Mouse (Mus musculus) T-cell, adult 2 months (primary cell): ENCODE measurements around the gene Gpr161.
"Not testable (repeated sequence)": the region's sequence is repeated elsewhere in the genome, so short reads cannot be mapped to it uniquely, and the experiment has no call there.

Source experiments
- DNase-seq: peaks from one replicate; pipeline ENCODE4 v3.0.0; 2022; ENCODE audit warnings: low spot score

The Gpr161 gene

DNA sequence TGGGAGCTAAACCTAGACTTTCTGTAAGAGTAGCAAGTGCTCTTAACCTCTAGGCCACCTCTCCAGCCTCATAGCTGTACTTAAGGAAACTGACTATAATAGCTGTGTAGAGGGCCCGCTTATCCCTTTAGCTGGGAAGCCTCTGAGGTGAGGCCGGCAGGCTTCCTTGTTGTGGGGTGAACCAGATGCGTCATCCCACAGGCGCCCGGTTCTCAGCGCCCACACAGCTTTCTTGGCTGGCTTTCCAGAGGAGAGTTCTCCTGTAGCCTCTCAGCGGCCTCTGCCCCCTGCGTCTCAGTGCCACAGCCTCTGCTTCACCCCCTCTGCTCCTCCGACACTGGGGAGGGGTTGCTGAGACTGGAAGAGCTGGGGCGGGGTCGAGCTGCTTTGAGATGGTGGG, 20.8 kb downstream of the Gpr161 start:
- no peak for DNase-seq

DNA sequence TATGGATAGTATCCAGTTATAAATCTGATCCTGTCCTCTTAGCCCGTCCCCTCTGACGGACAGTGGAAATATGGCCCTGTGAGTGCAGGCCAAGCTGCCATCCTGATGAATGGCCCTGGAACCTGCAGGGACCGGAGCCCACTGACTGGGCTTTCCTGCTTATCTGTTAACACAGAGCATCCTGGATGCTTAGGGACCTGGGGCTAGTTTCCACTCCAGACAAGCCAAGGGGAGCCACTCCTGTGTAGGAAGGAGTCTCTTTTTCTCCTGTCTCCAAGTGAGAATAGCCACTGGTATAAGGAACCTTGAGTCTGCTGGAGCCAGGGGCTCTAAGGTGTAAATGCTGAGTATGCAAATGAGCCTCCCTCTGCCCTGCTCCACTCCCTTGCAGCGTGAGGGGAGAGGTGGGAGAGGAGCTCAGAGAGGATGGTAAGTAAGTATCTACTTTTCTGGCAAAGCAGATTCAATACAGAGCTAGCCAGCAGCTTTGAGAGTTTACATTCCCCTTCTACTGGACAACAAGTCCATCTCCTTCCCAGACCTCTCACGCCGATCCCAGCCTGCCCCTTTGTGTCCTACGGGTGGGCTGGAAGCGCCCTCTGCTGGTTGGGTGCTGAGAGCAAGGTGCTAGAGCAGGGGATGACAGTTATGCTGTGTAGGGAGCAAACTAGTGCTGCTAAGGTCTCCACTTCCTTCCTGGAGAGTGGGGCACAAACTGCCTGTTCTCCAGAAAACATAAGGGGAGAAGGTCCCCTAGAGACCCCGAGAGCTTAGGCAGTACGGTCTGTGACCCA, 24.7 kb downstream of the Gpr161 start:
- DNase-seq, result no peak

DNA sequence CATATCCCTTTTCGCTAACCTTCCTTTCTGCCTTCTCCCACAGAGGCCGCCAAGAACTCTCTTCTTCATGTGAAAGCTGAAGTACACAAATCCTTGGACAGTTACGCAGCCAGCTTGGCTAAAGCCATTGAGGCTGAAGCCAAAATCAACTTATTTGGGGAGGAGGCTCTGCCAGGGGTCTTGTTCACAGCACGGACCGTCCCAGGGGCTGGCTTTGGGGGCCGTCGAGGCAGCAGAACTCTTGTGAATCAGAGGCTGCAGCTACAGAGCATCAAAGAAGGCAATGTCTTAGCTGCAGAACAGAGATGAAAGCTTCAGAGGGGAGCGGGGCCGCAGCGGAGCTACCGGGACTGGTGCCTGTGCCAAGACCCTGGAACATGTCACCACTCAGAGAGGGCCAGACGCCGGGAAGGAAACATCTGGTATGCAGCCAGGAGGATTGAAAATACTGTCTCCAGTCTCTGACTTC, 25.8 kb downstream of the Gpr161 start:
- no peak for DNase-seq

DNA sequence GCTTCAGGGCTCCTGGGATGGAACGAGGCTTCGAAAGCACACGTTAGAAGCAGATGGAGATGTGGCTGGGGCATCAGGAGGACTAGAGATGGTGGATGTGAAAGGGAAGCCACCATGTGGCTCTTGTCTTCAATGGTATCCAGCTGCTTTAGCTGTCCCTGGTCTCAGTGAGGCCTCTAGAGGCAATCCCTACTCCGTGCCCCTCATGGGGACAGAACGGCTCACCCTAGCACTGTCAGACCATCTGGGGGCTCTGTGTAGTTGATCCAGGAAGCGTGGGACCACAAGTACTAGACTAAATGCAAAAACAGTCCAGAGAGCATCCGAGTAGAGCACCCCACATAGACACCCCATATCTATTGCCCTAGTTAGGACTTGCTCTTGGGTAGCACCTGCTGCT, 26.3 kb downstream of the Gpr161 start:
- no peak for DNase-seq

DNA sequence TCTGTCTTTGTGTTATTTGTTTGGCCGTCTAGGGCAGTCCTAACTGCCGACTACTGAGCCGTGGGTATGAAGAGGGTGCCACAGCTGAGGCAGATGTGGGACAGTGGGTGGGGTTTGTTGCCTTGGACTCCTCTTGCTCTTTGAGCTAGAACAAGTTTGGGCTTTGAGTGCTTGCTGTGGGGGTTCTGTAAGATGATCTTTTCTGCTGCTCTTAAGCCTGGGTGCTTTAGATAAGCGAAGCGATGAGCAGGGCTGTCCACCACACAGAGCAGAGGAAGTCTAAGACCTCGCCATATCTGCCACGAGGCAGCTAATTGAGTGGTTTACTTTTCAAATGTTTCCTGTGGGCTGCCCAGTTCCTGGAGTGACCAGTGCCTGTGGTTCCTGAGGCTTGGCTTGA, 27.3 kb downstream of the Gpr161 start:
- no peak for DNase-seq

DNA sequence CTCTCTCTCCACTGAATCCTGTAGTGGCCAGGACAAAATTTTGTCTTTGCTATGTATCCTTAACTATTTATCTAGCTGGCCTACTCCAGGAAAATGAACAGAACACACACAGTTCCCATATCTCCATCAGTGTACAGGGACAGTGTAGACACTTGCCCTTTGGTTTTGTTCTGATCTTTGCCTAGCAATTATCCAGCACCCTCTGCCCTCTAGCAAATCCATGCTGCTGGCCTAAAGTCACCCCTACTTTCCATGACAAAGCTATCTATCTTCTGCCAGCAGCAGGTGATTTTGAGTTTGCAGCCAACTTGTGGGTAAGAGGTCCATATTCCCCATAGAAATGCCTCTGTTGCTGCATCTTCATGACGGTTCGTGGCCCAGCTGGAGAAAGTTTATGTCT, 31.8 kb downstream of the Gpr161 start:
- DNase-seq, result no peak

DNA sequence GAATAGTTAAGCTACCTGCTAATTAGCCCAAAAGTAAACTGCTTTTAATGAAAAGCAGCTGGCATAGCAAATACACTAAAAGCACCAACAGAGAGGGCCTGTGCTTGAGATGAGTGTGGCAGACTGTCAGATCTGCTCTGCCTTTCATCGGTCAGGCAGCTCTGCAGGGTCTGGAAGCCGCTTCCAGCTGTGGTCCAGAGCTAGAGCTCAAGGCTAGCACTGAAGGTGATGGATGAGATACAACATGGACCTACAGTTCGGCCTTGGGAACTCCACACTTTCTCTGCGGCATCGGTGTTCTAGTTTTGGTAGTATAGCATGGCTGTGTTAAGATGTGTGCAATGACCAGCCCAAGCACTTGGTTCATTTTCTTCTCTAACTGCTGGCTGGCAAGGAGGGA, 32.2 kb downstream of the Gpr161 start:
- DNase-seq, result no peak

DNA sequence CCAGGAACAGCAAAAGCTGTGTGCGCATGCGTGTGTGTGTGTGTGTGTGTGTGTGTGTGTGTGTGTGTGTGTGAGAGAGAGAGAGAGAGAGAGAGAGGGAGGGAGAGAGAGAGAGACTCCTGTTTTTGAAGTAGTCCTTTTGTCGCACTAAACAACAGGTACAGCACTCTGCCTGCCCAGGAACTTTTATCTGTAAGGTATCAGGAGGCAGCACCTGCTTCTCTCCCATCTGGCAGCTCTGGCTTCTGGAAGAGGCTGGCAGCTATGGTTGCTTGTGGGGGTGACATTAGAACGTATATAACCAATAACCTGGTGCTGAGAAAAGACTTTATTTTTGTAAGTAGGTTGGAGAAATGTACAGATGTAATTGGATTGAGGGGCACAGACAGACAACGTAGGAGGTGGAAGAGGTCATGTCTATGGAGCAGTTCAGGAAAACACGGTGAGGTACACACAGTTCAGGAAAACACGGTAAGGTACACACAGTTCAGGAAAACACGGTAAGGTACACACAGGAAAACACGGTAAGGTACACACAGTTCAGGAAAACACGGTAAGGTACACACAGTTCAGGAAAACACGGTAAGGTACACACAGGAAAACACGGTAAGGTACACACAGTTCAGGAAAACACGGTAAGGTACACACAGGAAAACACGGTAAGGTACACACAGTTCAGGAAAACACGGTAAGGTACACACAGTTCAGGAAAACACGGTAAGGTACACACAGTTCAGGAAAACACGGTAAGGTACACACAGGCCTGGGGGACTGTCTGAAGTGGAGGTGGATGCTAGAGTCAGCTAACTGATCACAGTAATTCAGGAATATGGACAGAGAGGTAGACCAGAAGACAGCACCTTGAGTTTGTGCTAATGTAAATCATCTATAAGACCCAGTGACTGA, 33.0 kb downstream of the Gpr161 start:
- not testable (repeated sequence) for DNase-seq

DNA sequence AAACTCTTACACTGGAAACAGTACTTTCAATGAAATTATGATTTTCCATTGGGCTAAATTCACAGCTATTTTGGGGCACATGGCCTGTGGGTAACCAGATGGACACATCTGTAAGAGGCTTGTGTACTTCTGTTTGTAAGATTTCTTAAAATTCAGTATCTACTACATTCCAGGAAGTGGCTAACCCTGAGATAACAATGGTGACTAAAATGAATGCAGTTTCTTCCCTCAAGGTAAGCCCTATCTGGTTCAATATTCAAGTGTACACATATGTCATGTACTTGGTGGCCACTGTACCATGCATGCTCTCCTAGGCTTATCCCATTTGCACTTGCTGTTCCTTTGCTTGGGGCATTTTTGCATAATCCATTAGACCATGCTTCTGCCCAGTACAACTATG, 35.3 kb downstream of the Gpr161 start:
- DNase-seq, result no peak

DNA sequence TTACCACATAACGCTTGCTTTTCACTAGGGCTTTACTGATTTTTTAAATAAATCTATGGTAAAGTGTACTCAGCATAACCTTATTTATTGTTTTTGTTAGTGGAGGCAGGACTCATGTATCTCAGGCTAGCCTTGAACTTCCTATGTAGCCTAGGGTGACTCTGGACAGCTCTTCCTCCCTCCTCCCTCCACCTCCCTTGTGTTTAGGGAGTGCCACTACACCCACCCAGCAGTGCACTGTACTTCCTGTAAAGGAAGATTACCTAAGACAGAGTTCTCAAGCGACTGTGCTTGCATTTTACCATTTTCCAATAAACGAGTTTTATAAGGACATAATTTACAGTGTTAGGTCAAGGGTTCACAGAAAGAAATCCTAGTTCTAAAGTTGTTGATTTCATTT, 37.2 kb downstream of the Gpr161 start:
- DNase-seq, result no peak

DNA sequence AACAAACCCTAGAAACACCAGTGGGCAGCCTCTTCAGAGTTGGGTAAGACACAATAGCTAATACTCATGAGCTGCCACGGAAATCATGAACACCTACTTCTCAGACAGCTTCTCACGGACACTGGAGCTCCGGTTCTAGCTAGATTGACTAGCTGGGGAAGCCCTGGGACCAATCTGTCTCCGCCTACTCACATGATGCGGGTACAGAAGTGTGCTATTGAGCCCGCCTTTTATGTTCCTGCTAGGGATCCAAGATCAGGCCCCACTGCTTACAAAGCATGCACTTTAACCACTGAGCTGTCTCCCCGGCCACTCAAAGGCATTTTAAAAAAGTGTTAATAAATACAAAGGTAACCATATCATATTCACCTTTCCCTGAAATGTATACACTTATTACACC, 46.5 kb downstream of the Gpr161 start:
- no peak for DNase-seq

DNA sequence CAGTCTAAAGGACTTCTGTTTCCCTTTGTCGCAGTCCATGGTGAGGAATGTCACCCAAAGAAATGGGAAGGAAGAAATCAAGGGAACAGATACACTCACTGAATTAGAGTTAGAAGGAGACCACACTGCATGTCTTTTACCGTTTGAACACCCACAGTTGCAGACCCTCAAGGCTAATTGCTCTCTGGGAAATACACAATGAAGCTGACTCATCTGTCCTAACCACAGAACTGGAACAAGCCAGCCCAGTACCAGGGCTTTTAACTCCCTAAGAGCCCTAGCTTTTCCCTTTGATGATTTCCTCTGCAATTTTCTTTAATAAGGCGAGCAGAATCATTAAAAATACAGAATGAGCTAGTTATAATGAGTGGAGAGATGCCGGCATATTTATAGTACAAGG, 48.9 kb downstream of the Gpr161 start:
- DNase-seq, result no peak

DNA sequence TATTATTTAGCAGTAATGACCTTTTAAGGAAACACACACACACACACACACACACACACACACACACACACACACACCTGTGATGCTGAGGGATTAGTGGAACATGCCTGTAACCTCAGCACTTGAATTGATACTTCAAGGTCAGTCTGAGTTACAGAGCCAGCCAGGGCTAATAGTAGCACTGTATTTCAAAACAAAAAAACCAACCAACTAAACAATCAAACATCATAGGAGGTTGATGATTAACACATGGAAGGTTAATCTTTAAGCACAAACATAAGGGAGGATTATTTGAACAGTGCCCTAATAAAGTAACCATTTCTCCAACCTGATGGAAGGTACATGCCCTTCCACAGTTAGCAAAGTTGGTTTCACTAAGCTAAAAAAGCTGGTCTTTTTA, 53.0 kb downstream of the Gpr161 start:
- no peak for DNase-seq

DNA sequence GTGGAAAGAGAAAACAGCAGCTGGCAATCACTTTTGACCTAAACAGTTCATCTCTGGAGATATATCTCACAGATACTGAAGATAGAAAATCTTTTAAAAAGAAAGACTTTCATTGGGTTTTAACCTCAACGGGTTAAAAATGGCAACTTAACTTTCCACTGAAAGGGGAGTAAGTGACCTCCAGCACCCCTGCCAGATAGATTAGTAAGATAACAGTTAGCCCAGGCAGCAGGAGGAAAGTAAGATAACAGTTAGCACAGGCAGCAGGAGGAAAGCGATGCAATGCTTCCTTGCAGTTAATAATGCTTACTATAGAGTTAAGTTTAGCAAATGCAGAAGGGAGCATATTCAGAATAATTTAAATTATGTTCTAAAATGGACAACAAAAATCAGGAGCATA, 60.8 kb downstream of the Gpr161 start:
- DNase-seq, result no peak

DNA sequence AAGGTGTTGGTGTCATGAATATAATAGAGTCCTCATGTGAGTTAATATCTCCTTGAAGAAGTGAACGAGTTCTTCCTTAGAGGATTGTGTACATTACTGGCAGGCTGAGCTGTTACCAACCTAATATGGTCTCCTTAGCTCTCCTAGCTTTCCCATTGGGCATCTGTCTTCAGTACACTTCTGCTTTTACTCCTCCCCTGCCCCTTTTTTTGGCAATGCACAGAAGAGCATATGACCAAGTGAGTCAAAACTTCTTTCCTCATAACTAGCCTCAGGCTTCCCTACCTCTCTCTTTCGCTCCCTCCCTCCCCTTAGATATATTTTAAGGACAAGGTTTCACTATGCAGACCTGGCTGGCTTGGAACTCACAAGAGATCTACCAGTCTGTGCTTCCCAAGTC, 67.7 kb downstream of the Gpr161 start:
- DNase-seq, result no peak

DNA sequence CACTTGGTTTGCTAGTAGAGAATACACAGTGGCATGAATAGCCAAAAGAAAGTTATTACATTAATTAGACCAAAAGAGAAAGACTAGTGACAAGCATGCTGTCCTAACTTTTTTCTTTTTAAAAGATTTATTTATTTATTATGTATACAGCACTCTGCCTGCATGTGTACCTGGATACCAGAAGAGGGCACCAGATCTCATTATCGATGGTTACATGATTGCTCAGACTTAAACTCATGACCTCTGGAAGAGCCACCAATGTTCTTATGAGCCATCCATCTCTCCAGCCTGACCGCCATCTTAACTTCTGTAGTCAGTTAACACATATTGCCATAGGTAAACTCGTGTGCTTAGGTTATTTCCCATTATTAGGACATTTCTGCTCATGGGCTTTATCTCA, 69.5 kb downstream of the Gpr161 start:
- no peak for DNase-seq

DNA sequence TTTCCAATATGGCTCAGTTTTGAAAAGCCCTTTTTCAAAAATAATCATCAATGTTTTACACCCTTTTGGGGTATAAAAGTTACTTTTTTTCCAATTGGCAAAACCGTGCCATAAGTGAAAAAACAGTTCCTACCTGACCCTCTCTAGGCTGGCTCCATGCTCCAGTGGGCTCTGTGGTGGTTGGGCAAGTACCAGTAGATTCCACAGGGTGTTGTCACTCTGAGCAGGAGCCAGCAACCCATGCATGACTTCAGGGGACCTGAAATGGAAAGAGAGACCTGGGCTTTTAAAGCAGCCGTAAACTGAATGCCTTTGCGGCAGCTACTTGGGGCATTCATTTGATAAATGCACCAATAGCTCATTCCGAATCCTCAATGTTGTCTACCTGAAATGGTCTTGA, 75.4 kb downstream of the Gpr161 start:
- no peak for DNase-seq

DNA sequence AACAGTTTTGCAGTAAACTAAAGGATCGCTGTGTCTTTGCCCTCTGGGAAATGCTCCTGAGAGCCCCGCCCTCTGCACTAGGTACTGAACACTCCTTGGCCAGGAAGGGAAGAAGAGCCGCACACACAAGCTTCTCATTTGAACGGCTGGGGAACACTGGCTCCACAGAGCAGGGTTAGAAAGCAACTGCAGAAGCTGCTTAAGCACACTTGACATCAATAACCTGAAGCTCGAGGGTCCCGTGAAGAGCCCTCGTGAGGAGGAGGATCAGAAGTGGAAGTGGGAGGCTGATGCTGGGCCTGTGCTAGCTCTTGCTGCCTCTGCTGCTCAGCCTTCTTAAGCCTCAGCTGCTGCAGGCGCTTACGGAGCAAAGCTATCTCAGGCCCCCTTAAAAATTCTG, 78.2 kb downstream of the Gpr161 start:
- no peak for DNase-seq
